13 mouse cellular contexts compared by ENCODE assay signal in genomic region chr2:33604846-33605486, GRCm38 (mm10). TPM values are rescaled to one million over a fixed set of nuclear protein-coding genes. Genes with fewer than 3 reads are reported as not detected.
DNase-seq lines count a peak whose midpoint lies in the region; ATAC-seq and TF ChIP-seq lines count a peak whose summit lies in the region.
"Had no signal": no experiment of that assay in that cellular context is flagged by ENCODE, and none has a peak within 500 bp of the region (broad histone marks: within the 10 kb centered on the region; RNA-seq: fewer than 3 reads in every experiment).

No protein-coding gene starts in this region.

- H3K4me1 ChIP-seq in hindbrain, embryonic 12.5 days, result peaks cover 45% of the 10 kb centered on the region
- H3K4me1 ChIP-seq in hindbrain, postnatal 0 days (ENCODE audit: insufficient read depth, low read length), result no peaks in the 10 kb centered on the region
- H3K4me1 ChIP-seq in stomach, embryonic 14.5 days (ENCODE audit: control insufficient read depth, insufficient read depth, low read length), result 0 out of 2 replicates have a peak, but pooled peaks cover 6% of the 10 kb centered on the region
- no peaks in the 10 kb centered on the region for H3K4me1 ChIP-seq in stomach, postnatal 0 days (replicated peaks; ENCODE audit: control insufficient read depth, insufficient read depth)
- peaks cover 36% of the 10 kb centered on the region for H3K4me1 ChIP-seq in limb, embryonic 15.5 days

- TF ChIP-seq CTCF in hindbrain, postnatal 0 days (IDR thresholded peaks at IDR 0.05; ENCODE audit: low read depth), result no peak
- no peak for TF ChIP-seq CTCF in stomach, postnatal 0 days (IDR thresholded peaks at IDR 0.05; ENCODE audit: low read depth)

- H3K9me3 ChIP-seq in hindbrain, embryonic 12.5 days (replicated peaks), result no peaks in the 10 kb centered on the region
- no peaks in the 10 kb centered on the region for H3K9me3 ChIP-seq in hindbrain, postnatal 0 days (ENCODE audit: low read length)
- H3K9me3 ChIP-seq in stomach, embryonic 14.5 days (ENCODE audit: control insufficient read depth, low read depth, low read length), result no peaks in the 10 kb centered on the region
- H3K9me3 ChIP-seq in stomach, postnatal 0 days (ENCODE audit: control insufficient read depth, low read length), result no peaks in the 10 kb centered on the region
- no peaks in the 10 kb centered on the region for H3K9me3 ChIP-seq in limb, embryonic 15.5 days

- H3K9ac ChIP-seq in hindbrain, embryonic 12.5 days, result 0 out of 2 replicates have a peak overlapping the region, but pooled peaks have one; percentile 19
- no peak overlapping the region for H3K9ac ChIP-seq in hindbrain, postnatal 0 days (replicated peaks; ENCODE audit: low read length)
- H3K9ac ChIP-seq in stomach, embryonic 14.5 days (replicated peaks; ENCODE audit: low read depth, low read length), result no peak overlapping the region
- no peak overlapping the region for H3K9ac ChIP-seq in stomach, postnatal 0 days (ENCODE audit: low read length)
- H3K9ac ChIP-seq in limb, embryonic 15.5 days, result no peak overlapping the region

- no peak overlapping the region for H3K4me3 ChIP-seq in hindbrain, embryonic 12.5 days
- H3K4me3 ChIP-seq in hindbrain, postnatal 0 days (ENCODE audit: low read length), result no peak overlapping the region
- H3K4me3 ChIP-seq in stomach, embryonic 14.5 days (ENCODE audit: low read depth, low read length), result no peak overlapping the region
- no peak overlapping the region for H3K4me3 ChIP-seq in stomach, postnatal 0 days (ENCODE audit: low read depth, low read length)
- no peak overlapping the region for H3K4me3 ChIP-seq in limb, embryonic 15.5 days

- 0 out of 2 replicates have a peak overlapping the region, but pooled peaks have one; percentile 1 for H3K4me2 ChIP-seq in hindbrain, embryonic 12.5 days (replicated peaks)
- no peak overlapping the region for H3K4me2 ChIP-seq in hindbrain, postnatal 0 days (ENCODE audit: low read depth, low read length)
- no peak overlapping the region for H3K4me2 ChIP-seq in stomach, embryonic 14.5 days (replicated peaks; ENCODE audit: low read depth, low read length)
- H3K4me2 ChIP-seq in stomach, postnatal 0 days (replicated peaks; ENCODE audit: low read depth), result no peak overlapping the region
- no peak overlapping the region for H3K4me2 ChIP-seq in limb, embryonic 15.5 days

- peak; percentile 49 for ATAC-seq in hindbrain, embryonic 12.5 days (ENCODE audit: low FRiP score)
- no peak for ATAC-seq in hindbrain, postnatal 0 days
- peak; percentile 30; the same call in 1 of the 2 replicates for ATAC-seq in stomach, embryonic 14.5 days (ENCODE audit: insufficient number of reproducible peaks, insufficient read depth, low FRiP score, low read depth)
- ATAC-seq in stomach, postnatal 0 days (ENCODE audit: low FRiP score, low TSS enrichment), result no peak
- peak; percentile 14; the same call in 1 of the 2 replicates for ATAC-seq in limb, embryonic 15.5 days (ENCODE audit: insufficient number of reproducible peaks, low FRiP score, low TSS enrichment, low read depth)

- peaks cover 73% of the 10 kb centered on the region for H3K27me3 ChIP-seq in hindbrain, embryonic 12.5 days
- no peaks in the 10 kb centered on the region for H3K27me3 ChIP-seq in hindbrain, postnatal 0 days (ENCODE audit: insufficient read depth, low read length)
- H3K27me3 ChIP-seq in stomach, embryonic 14.5 days (ENCODE audit: control insufficient read depth, insufficient read depth, low read length), result peaks cover 4% of the 10 kb centered on the region; the same call in 1 of the 2 replicates
- H3K27me3 ChIP-seq in stomach, postnatal 0 days (ENCODE audit: control insufficient read depth, insufficient read depth, low read length), result no peaks in the 10 kb centered on the region
- peaks cover 14% of the 10 kb centered on the region; the same call in 1 of the 2 replicates for H3K27me3 ChIP-seq in limb, embryonic 15.5 days

- 3% methylated on average over 7 of the region's 7 CpGs for WGBS in hindbrain, embryonic 12.5 days
- WGBS in hindbrain, postnatal 0 days, result 22% methylated on average over 7 of the region's 7 CpGs
- WGBS in stomach, embryonic 14.5 days, result 13% methylated on average over 7 of the region's 7 CpGs
- WGBS in stomach, postnatal 0 days, result 33% methylated on average over 6 of the region's 7 CpGs
- 18% methylated on average over 7 of the region's 7 CpGs for WGBS in limb, embryonic 15.5 days

- TF ChIP-seq EP300 in stomach, postnatal 0 days (optimal IDR thresholded peaks at IDR 0.05), result no peak

- no peak for DNase-seq in hindbrain, postnatal 0 days (ENCODE audit: low spot score)
- DNase-seq in stomach, postnatal 0 days (ENCODE audit: low spot score), result no peak
- DNase-seq in lung, postnatal 4 days, result no peak
- no peak for DNase-seq in ovary, postnatal 10 days (ENCODE audit: low spot score)
- DNase-seq in spleen, postnatal 4 days (ENCODE audit: low spot score in 2 of 2), result no peak
- DNase-seq: cerebellum, adult 2 months had no signal

- H3K36me3 ChIP-seq in hindbrain, embryonic 12.5 days, result no peaks in the 10 kb centered on the region
- H3K36me3 ChIP-seq in hindbrain, postnatal 0 days (ENCODE audit: insufficient read depth, low read length), result no peaks in the 10 kb centered on the region
- no peaks in the 10 kb centered on the region for H3K36me3 ChIP-seq in stomach, embryonic 14.5 days (ENCODE audit: control insufficient read depth, insufficient read depth, low read length)
- no peaks in the 10 kb centered on the region for H3K36me3 ChIP-seq in stomach, postnatal 0 days (ENCODE audit: control insufficient read depth, insufficient read depth, low read length)
- H3K36me3 ChIP-seq in limb, embryonic 15.5 days, result no peaks in the 10 kb centered on the region

- H3K27ac ChIP-seq in hindbrain, embryonic 12.5 days, result peak overlapping the region; percentile 62; the same call in 1 of the 2 replicates
- H3K27ac ChIP-seq in hindbrain, postnatal 0 days, result no peak overlapping the region
- no peak overlapping the region for H3K27ac ChIP-seq in stomach, embryonic 14.5 days (ENCODE audit: low read length)
- H3K27ac ChIP-seq in stomach, postnatal 0 days (replicated peaks), result no peak overlapping the region
- no peak overlapping the region for H3K27ac ChIP-seq in limb, embryonic 15.5 days

RNA-seq across cellular contexts. Expression of gene Lmx1b, which starts 35.3 kb away (rescaled TPM):
- polyA plus RNA-seq in hindbrain, embryonic 12.5 days (2016; fragmentation: Nextera tagmentation; extraction: Ambion mirVana), result 5.0 and 5.6 TPM in 2 replicates
- 17.3 and 21.1 TPM in 2 replicates for total RNA-seq in hindbrain, postnatal 0 days (2014; rRNA removed)
- polyA plus RNA-seq in hindbrain, postnatal 0 days (2015; fragmentation: Nextera tagmentation; extraction: Ambion mirVana), result 2.1 and 2.2 TPM in 2 replicates
- polyA plus RNA-seq in stomach, embryonic 14.5 days (2014; fragmentation: Nextera tagmentation; extraction: Ambion mirVana), result not detected in 2 replicates
- 0.07 TPM in 1 of 2 replicates, not detected in the other for polyA plus RNA-seq in stomach, postnatal 0 days (2015; fragmentation: Nextera tagmentation; extraction: Ambion mirVana)
- polyA plus RNA-seq in limb, embryonic 15.5 days (2015; fragmentation: Nextera tagmentation; extraction: Ambion mirVana), result 2.9 and 4.1 TPM in 2 replicates
- total RNA-seq: liver, adult 2 months had no signal
- polyA plus RNA-seq: C2C12; gonadal fat pad, adult 2 months; liver, adult 2 months; lung, embryonic 16.5 days had no signal

Comparison
In these comparisons a context has a peak if more than half of its experiments do, and no peak if none do; other contexts are left out.
1. ATAC-seq: peak in hindbrain, embryonic 12.5 days (single experiment), stomach, embryonic 14.5 days (single experiment) and limb, embryonic 15.5 days (single experiment); none in hindbrain, postnatal 0 days (single experiment) and stomach, postnatal 0 days (single experiment).